Mouse (Mus musculus) cortical plate, adult 2 months (tissue): ENCODE results near the gene Egln2. TPM values are rescaled to one million over a fixed set of nuclear protein-coding genes. Genes with fewer than 3 reads are reported as not detected.
A peak's percentile ranks its signal among the peaks of the same experiment; 100 is the strongest.

Experiments used
- H3K27ac ChIP-seq: fragments of 200-500 bp; 2 replicates; pipeline ENCODE4 v1.5.1; 2012; ENCODE audit warnings: low read length, control low read depth, inconsistent platforms; ENCODE audit not compliant: insufficient read depth
- H3K4me1 ChIP-seq: fragments of 200-500 bp; 2 replicates; pipeline ENCODE4 v1.6.1; 2011; ENCODE audit warnings: low read length; ENCODE audit not compliant: control insufficient read depth, insufficient read depth
- H3K4me3 ChIP-seq: fragments of 200-500 bp; 2 replicates; pipeline ENCODE4 v1.5.1; 2011; ENCODE audit warnings: mild to moderate bottlenecking, low read length, control low read depth; ENCODE audit not compliant: insufficient read depth
- CTCF ChIP-seq: fragments of 200-500 bp; IDR thresholded peaks from 2 replicates; pipeline ENCODE4 v1.5.1; 2011; ENCODE audit warnings: mild to moderate bottlenecking, control low read depth, low read length; ENCODE audit not compliant: insufficient read depth; ENCODE audit errors: extremely low read depth
- POLR2A ChIP-seq: fragments of 200-500 bp; IDR thresholded peaks from 2 replicates; pipeline ENCODE4 v1.6.1; 2011; ENCODE audit warnings: mild to moderate bottlenecking, low read length, control low read depth; ENCODE audit not compliant: insufficient read depth; ENCODE audit errors: extremely low read depth
- polyA plus RNA-seq: library from polyadenylated mRNA; depleted of rRNA; stranded (reverse); fragments of >200 nt; gene quantifications from 2 replicates; pipeline ENCODE4 v1.2.3, GENCODE M21; 2012

Egln2 gene
- polyA plus RNA-seq, 1 experiment = 111 TPM

DNA sequence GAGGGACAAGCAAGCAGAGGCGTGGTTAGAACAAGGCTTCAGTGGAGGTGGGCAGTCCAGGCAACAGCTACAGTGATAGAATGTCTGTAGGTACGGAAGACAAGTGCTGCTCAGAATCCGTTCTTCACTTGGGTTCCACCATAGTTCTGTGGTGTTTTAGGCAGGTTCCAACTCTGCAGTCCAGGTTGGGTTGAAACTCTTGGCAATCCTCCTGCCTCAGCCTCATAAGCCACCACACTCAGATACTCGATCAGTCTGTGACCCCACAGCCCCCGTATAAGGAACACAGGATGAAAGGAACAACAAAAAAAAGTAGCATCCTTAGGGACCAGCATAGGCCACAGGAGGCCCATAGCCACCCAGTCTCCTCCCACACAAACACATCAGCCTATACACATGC, 25.8 kb upstream of the Egln2 start:
- no peak overlapping the region for H3K27ac ChIP-seq
- H3K4me3 ChIP-seq = no peak overlapping the region
- TF ChIP-seq CTCF (no peak), POLR2A (no peak)

DNA sequence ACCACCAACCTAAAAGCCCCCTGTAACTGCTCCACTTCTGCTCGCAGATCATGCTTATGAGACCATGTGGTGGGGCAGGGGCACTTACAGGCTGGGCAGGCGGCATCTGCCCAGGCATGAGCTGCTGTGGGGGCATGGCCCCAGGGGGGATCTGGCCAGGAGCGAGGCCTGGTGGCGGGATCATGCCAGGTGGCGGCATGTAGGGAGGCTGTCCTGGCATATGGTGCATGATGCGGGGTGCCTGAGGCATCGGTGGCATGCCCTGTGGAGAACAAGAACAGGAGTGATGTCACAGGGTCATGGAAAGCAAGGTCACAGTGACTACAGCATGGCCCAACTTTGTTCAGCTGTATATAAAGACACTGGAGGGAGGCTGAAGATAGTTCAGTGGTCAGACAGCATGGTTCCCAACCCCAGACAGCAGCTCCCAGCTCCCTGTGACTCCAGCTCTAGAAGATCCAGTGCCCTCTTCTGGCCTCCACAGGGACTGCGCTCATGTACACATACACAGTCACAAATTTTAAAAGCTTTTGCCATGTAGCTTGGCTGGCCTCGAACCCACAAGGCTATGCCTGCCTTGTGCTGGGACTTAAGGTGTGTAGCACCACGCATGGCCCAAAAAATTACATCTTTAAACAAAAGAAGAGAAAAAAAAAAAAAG, 22.8 kb upstream of the Egln2 start:
- peaks cover 5% of the 10 kb centered on the region for H3K4me1 ChIP-seq
- TF ChIP-seq POLR2A (no peak), CTCF (no peak)
- no peak overlapping the region for H3K27ac ChIP-seq
- no peak overlapping the region for H3K4me3 ChIP-seq

More for the DNA sequence above, 25.8 kb upstream of the Egln2 start:
- H3K4me1 ChIP-seq = peaks cover 9% of the 10 kb centered on the region

DNA sequence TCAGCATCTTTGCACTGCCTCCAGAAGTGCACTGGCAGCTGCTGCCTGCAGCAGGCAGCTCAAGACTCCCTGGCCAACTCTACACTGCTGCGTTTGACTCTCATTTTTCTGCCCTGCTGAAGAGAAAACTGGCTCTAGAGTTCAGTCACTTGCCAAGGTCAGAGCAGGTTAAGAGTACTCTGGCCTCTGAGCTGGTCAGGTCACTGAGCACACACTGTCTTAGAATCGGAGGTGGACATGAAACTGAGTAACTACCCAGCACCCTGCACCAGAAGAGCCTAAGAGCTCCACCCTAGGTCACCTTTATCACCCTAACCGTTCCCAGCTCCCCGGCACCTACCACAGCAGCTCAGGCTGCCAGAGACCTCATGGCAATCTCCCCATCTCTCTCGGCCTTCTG, 19.4 kb upstream of the Egln2 start:
- TF ChIP-seq CTCF (no peak), POLR2A (no peak)
- Histone ChIP-seq H3K4me1 (no peaks in the 10 kb centered on the region), H3K27ac (no peak overlapping the region), H3K4me3 (no peak overlapping the region)

DNA sequence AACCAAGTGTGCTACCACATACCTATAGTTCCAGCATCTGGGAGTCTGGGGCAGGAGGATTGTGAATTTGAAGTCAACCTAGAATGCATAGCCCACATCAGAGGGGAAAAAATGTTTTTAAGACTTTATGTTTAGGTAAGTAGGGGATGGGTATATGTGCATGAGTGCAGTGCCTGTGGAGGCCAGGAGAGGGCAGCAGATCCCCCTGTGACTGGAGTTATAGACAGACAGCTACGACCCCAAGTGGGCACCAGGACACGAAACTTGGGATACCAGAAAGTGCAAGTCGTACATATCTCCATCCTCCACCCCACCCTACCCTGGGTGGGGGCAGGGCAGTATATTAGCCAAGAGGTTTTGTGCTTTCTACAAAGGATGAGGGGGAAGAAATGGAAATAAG, 18.4 kb upstream of the Egln2 start:
- Histone ChIP-seq H3K4me1 (no peaks in the 10 kb centered on the region), H3K27ac (no peak overlapping the region), H3K4me3 (no peak overlapping the region)
- no peak for TF ChIP-seq POLR2A
- peak; percentile 54 for TF ChIP-seq CTCF

DNA sequence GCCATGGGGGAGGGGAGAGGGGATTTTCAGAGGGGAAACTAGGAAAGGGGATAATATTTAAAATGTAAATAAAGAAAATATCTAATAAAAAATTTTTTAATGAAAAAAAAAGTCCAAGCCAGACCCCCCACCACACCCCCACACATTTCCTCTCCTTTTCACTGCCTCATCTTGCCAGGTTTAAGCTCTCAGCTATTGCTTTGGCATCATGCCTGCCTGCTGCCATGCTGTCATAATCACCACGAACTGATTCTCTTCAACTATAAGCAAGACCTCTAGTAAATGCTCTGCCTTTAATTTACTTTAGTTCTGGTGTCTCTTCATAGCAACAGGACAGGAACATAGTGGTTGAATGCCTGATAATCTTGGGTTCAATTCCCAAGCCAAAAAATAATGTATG, 15.9 kb upstream of the Egln2 start:
- Histone ChIP-seq H3K4me1 (peaks cover 3% of the 10 kb centered on the region), H3K27ac (no peak overlapping the region), H3K4me3 (no peak overlapping the region)
- no peak for TF ChIP-seq POLR2A
- TF ChIP-seq CTCF = no peak

DNA sequence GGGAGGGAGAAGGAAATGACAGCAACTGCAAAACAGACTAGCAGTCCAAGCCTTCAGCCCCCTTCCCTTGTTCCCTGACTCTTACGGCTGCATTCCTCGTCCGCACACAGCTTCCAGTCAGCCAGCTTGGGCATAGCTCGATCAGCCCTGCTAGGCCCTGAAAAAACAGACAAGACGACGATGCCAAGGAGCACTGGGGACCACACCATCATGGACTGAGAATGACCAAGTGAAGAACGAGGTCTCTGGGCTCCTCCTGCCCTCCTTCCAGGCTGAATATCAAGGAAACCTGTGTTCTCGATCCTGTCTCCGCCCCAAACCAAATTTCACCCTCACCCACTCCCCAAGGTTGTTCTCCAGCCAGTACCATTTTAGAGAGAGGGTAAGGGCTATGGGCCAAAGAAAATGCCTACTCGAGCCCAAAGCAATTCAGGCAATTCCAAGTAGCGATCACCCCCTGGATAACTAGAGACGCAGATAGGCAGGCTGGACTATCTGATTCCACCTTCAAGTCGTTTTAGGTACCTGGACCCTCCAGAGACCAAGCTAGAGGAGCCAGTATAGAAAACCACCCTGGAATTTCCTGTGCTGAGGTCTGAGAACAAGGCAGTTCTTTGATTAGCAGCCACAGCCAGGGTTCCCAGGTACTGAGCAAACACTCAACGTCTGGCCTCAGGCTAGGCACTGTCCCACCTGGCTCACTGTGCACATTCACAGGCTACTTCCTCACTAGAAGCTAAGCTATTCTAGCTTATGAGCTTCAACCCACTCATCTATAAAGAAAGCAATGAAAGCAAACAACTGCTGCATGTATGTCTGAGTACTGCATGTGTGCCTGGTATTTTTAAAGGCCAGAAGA, 14.5 kb upstream of the Egln2 start, which contains the start of the genes Gm21983 and Mia:
Gene Gm21983, minus strand, starts transcription at position 250 of the 859 bp plus-strand sequence.
Gene Mia, minus strand, starts transcription at position 321 of the 859 bp plus-strand sequence.
- no peak for TF ChIP-seq POLR2A
- TF ChIP-seq CTCF = no peak
- Histone ChIP-seq H3K4me3 (no peak within 1 kb of the TSS), H3K27ac (no peak within 1 kb of the TSS), H3K4me1 (peaks cover 3% of the 10 kb centered on the region)

DNA sequence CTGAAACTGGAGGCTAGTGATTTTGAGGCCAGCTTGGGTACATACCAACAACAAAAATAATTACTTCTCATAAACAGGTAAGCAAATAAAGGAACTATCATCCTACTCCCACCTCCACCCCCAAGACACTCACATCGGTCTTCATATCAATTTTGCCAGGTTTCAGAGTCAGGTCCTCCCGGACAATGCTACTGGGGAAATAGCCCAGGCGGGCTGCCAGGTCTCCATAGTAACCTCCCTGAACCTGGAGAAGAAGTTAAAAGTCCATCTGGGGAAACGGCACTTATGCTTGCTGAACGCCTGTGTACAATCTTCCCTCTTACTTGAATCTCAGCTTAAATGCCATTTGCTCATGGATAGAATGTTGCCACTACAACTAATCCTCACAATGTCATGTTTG, 13.4 kb upstream of the Egln2 start:
- H3K27ac ChIP-seq = no peak overlapping the region
- no peak for TF ChIP-seq POLR2A
- TF ChIP-seq CTCF = no peak
- H3K4me3 ChIP-seq = no peak overlapping the region
- peaks cover 3% of the 10 kb centered on the region for H3K4me1 ChIP-seq

DNA sequence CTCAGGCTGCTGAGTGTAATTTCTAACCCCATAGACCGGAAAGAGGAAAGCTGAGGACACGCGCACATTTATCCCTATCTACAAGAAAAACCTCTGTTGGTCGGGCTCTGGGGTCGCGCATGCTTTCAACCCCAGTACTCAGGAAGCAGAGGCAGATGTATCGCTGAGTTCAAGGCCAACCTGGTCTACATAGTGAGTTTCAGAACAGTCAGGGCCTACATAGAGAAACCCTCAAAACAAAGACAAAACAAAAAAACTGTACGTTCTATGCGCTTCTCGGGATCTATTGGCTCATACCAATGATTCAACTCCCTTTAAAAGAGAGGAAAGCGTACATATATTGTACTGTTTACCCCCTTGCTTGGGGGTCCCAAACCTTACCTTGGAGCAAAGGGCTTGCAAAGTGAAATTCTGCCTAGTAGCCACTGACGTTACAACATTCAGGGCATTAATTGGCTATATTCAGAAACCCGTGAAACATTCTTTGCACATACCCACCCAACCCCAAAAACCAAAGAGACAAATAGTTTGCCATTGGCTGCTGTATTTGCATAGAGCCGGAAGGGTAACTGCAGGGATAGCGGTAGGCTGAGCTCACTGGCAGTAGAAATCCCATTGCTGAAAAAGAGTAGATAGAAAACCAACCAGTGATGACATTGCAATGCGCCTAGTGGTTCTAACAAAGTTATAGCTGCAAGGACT, 12.8 kb upstream of the Egln2 start:
- Histone ChIP-seq H3K4me1 (peaks cover 3% of the 10 kb centered on the region), H3K4me3 (peak overlapping the region; percentile 64), H3K27ac (peak overlapping the region; percentile 20; the same call in 1 of the 2 replicates)
- no peak for TF ChIP-seq POLR2A
- no peak for TF ChIP-seq CTCF

DNA sequence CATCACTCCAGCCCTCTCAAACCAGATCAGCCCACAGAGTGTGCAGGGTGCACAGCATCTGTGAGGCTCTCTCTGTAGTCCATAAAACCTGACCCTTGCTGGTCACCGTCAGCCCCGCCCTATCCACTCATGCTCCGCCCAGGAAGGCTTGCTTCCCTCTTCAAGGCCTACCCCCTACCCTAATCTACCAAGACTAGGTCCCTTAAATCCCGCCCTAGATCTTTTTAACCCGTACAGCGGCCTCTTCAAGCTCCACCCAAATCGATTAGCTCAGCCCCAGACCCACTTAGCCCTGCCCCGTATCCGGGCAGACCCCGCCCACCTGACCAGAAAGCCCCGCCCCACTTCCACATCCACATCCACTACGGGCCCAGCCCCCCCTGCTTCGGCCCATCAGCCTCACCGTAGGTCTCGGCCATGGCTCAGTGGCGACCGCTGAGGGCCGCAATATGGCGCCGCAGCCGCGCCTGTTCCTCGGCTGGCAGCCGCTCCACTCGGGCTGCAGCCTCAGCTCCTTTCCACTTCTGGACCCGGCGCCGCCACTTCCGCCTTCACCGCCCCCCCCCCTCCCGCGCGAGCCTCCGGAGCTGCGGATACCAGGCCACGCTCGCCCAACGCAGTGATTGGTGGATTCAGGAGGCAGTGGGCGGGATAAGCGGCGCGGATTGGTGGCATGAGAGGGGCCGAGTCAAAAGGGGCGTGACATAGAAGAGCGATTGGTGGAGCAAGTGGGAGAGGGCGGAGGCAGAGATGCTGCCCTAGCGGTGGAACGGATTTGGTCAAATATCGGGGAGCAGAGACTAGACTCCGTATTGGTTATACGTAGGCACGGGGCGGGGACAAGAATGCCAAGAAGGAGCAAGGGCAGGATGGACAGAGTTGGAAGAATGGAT, 12.0 kb upstream of the Egln2 start, which contains the start of gene Rab4b:
Gene Rab4b, minus strand, starts transcription at position 573 of the 893 bp plus-strand sequence.
- peak; percentile 26 for TF ChIP-seq CTCF
- TF ChIP-seq POLR2A = peak; percentile 70
- H3K4me1 ChIP-seq = peaks cover 3% of the 10 kb centered on the region
- H3K27ac ChIP-seq = peak within 1 kb of the TSS; percentile 87
- H3K4me3 ChIP-seq = peak within 1 kb of the TSS; percentile 64
